Mouse (Mus musculus): ENCODE results near the gene Gm21677. TPM values are rescaled to one million over a fixed set of nuclear protein-coding genes. Genes with fewer than 3 reads are reported as not detected.
"Not testable (repeated sequence)": the region's sequence is repeated elsewhere in the genome, so short reads cannot be mapped to it uniquely, and the experiment has no call there.

The Gm21677 gene
- polyA plus RNA-seq (2015; fragmentation: Nextera tagmentation; extraction: Ambion mirVana): not detected in 2 replicates

GRCm38 (mm10) chrY:3306349-3306748 lies at the start of gene Gm21677:
Gm21677 (minus strand) TSS chrY:3306449.
- not testable (repeated sequence) for H3K4me1 ChIP-seq (ENCODE audit: insufficient read depth); H3K27me3 ChIP-seq (ENCODE audit: insufficient read depth, low read length); H3K4me2 ChIP-seq (ENCODE audit: low read depth, low read length); H3K9me3 ChIP-seq (ENCODE audit: low read length); ATAC-seq; DNase-seq; H3K27ac ChIP-seq (ENCODE audit: low read depth); H3K9ac ChIP-seq (replicated peaks); H3K36me3 ChIP-seq (replicated peaks; ENCODE audit: insufficient read depth, low read length); H3K4me3 ChIP-seq (ENCODE audit: low read depth, low read length)
- WGBS (ENCODE audit: insufficient replicate concordance): no CpG with 5 or more reads among the region's 9 CpGs

DNA sequence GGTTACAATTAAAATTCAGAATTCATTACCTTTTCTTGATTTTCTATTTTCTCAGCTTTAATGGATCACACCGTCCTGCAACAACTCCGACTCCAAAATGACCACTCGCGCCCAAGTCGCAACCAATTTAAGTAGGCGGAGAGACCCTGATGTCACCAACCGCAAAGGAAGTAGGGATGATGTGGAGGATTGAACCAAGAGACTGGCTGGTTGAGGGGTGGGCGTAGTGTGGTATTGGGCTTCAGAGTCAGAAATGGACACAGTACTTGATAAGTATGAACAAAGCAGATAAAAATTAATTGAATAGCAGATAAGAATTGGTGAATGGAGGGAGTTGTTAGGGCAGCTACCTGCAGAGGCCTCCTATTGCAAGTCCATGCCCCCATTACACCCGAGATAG lies 39.0 kb upstream of the Gm21677 start, which contains the start of gene Gm21693:
TSS of gene Gm21693 (minus strand) at position 101 of the 400 bp plus-strand sequence.
- not testable (repeated sequence) for H3K27me3 ChIP-seq (ENCODE audit: insufficient read depth, low read length); H3K9ac ChIP-seq (replicated peaks); H3K9me3 ChIP-seq (ENCODE audit: low read length); ATAC-seq; H3K4me3 ChIP-seq (ENCODE audit: low read depth, low read length); H3K4me1 ChIP-seq (ENCODE audit: insufficient read depth); H3K36me3 ChIP-seq (replicated peaks; ENCODE audit: insufficient read depth, low read length); DNase-seq; H3K4me2 ChIP-seq (ENCODE audit: low read depth, low read length); H3K27ac ChIP-seq (ENCODE audit: low read depth)
- WGBS (ENCODE audit: insufficient replicate concordance): no CpG with 5 or more reads among the region's 9 CpGs

- H3K27me3 ChIP-seq (ENCODE audit: insufficient read depth, low read length); ATAC-seq; H3K36me3 ChIP-seq (replicated peaks; ENCODE audit: insufficient read depth, low read length); H3K9ac ChIP-seq (replicated peaks); H3K4me3 ChIP-seq (ENCODE audit: low read depth, low read length); H3K9me3 ChIP-seq (ENCODE audit: low read length); H3K27ac ChIP-seq (ENCODE audit: low read depth); H3K4me1 ChIP-seq (ENCODE audit: insufficient read depth); DNase-seq; H3K4me2 ChIP-seq (ENCODE audit: low read depth, low read length): not testable (repeated sequence)
- WGBS (ENCODE audit: insufficient replicate concordance): no CpG with 5 or more reads among the region's 11 CpGs
Measured at GRCm38 (mm10) chrY:3340661-3341060, 34.4 kb upstream of the Gm21677 start.

Other genes with a start within 250 kb of the Gm21677 start
- gene Gm21693, start 38.9 kb upstream of the Gm21677 start, polyA plus RNA-seq (2015; fragmentation: Nextera tagmentation; extraction: Ambion mirVana): not detected in 2 replicates
- gene Gm21704, start 103.7 kb upstream of the Gm21677 start, polyA plus RNA-seq (2015; fragmentation: Nextera tagmentation; extraction: Ambion mirVana): not detected in 2 replicates
- not detected in 2 replicates for gene Gm21708, start 103.7 kb upstream of the Gm21677 start, polyA plus RNA-seq (2015; fragmentation: Nextera tagmentation; extraction: Ambion mirVana)

Measured in liver, postnatal 0 days (tissue).